Mouse (Mus musculus): ENCODE measurements around the gene Nrxn2.

- no peak for TF ChIP-seq CTCF (IDR thresholded peaks at IDR 0.05; ENCODE audit: insufficient read depth, low read length)
- no peak for TF ChIP-seq POLR2A (IDR thresholded peaks at IDR 0.05; ENCODE audit: borderline replicate concordance, extremely low read depth, low read depth, low read length)
Measured at GRCm38 (mm10) chr19:6390251-6390650, 28.3 kb upstream of the Nrxn2 start.

Data from lung, adult 2 months (tissue).